Mouse (Mus musculus) MEL (cell line): Measurements from ENCODE around the gene Shank3.

Experiments used
- POLR2A ChIP-seq, 2 experiments: IDR thresholded peaks; 2 replicates each; pipeline ENCODE4 v1.6.1; 2011 to 2012; ENCODE audit warnings: low read length in 2 of 2, mild to moderate bottlenecking in 2 of 2, control low read depth in 1 of 2, improper control_type of control experiment in 1 of 2, low read depth in 1 of 2, moderate library complexity in 1 of 2; ENCODE audit not compliant: control insufficient read depth in 1 of 2, insufficient read depth in 1 of 2, poor library complexity in 1 of 2
- USF1 ChIP-seq: IDR thresholded peaks from 2 replicates; pipeline ENCODE4 v1.6.1; 2014; ENCODE audit warnings: low read depth, mild to moderate bottlenecking, inconsistent platforms, low read length, improper control_type of control experiment, moderate library complexity

DNA sequence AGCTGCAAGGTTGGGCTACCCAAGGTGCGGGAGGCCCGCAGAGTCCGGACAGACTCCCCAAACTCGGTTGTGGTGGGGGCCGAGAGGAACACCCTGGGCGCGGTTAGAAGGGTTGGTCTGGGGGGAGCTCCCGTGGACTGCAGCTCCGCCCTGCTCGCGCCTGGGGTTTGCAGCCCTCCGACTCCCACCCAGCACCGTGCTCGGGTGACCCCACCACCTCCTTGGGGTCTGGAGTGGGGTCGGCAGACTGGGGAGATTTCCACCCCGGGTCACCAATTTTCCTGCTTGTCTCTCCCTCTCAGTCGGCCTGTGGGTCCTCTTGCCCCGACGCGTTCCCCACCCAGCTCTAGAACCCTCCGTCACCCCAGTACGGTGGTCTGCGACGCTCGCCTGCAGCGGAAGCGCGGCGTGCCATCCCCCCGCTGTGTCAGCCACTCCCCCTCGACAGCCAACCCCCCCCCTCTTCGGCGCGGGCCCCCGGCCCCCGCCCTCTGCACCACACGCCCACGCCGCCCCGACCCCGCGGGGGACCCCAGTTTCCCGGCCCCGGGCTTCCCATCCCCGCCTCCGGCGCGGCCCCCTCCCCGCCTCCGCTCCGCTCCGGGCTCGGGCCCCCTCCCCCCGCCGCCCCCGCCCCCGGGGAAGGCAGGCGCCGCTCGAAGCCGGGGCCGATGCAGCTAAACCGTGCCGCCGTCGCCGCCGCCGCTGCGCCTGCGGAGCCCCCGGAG is at the start of gene Shank3:
- TF ChIP-seq USF1 (no peak), POLR2A (IDR thresholded peaks at IDR 0.05; ENCODE audit: control insufficient read depth in 1 of 2, insufficient read depth in 1 of 2, low read depth in 1 of 2, low read length in 2 of 2, poor library complexity in 1 of 2) (no peak)
